Mouse (Mus musculus) kidney, adult 11 months (tissue): Measurements from ENCODE around the gene Kdm3a.
A peak's percentile ranks its signal among the peaks of the same experiment; 100 is the strongest.

Source experiments
- DNase-seq: peaks from one replicate; pipeline ENCODE4 v3.0.0; 2022

Gene Kdm3a

DNA sequence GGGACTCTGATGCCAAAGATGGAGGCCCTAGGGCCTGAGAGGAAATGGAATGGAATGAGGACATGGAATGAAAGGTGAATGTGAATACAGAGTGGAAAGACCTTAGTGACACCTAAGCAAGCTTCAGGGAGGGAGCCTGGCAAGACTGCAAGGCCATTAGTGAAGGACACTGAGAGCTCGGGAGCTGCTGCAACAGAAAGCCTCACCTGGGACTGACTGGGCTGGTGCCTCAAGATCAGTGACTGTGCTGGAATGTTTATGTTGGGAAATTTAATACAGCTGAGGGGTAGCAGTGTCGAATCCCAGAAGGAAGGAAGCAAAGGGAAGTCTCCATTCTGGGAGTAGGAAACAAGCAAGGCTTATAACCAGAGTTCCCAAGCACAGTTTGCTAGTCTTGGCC lies 63.8 kb downstream of the Kdm3a start:
- no peak for DNase-seq

DNA sequence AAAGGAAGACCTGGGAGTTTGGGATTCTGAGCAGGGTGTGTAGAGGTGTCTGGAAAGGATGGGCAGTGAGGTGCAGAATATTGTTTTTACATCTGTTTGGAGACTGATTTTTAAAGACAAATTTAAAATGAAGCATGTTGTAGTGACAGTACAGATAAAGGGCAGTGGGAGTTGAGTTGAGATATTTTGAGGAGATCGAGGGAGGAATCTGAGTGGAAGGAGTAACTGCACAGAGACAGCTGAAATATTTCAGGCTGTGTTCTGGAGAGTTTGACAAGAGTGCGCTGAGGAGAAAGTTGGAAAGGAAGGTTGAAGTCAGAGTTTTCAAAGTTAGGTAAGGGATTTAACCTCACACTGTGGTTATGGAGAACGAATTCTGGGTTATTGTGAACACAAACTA lies 64.2 kb downstream of the Kdm3a start:
- no peak for DNase-seq

DNA sequence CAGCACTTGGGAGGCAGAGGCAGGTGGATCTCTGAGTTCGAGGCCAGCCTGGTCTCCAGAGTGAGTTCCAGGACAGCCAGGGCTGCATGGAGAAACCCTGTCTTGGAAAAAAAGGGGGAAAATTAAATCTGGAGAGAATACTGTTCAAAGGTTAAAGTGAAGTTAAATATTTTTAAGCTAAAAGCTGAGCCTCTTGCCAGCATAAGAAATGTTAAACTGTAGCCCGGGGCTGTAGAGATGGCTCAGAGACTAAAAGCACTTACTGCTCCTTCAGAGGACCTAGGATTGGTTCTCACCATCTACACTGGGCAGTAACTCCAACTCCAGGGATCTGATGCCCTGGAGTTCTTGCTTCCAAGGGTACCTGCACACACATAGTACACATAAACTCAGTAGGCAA lies 76.0 kb downstream of the Kdm3a start:
- no peak for DNase-seq

DNA sequence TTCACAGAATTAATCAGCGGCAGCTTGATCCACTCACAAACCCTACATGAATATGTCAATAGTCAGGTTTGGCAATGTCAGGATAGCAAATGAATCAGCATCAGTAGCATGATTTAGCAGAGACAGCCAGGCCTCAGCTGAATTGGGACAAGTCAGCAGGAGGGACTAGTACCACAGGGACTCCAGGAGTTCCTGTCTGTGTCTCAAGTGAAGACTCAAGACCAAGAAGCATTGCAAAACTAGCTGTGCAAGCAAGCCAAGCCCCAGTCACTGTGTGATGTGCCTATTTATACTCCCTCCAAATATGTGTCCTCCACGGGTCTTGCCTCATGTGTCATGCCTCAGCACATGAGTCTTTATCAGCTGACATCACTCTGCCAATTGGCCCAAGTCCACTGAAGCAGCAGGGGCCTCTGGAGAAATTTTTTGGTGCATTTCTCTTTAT lies 77.3 kb downstream of the Kdm3a start:
- no peak for DNase-seq

DNA sequence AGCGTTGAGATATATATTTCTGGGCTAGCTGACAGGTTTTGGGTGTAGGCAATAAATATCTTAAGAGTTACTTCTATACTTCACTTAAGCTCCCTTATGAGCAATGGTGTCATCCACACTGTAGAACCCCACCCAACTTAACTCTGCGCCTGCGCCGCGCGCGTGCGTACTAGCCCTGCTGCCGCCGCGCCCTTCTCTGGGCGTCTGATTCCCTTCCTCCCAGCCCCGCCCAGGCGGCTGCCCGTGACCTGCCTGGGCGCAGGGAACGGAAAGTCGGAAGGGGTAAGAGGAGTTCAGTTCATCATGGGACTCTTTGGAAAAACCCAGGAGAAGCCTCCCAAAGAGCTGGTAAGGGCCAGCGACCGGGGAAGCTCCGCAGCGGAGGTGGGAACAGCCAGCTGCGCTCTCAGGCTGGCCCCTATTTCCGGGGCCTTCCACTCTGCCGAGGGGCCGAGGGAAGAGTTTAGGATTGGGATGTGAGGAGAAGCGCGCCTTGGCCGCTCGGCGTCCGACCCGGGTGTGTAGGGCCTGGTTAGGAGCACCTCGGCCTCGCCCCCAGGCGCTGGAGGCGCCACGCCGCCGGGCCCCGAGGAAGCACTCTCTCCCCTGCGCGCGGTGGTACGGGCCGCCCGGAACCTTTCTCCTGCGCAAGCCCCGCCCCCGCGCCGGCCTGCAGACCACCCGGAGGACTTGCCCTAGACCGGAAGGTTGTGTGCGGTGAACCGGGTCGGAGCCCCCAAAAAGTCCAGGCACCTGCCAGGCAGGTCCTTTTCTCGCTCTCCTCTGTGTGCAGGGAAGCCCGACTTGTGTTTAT lies 88.9 kb downstream of the Kdm3a start, which contains the start of gene Chmp3:
TSS of gene Chmp3 (plus strand) at position 112 of the 814 bp plus-strand sequence.
- peak; percentile 95 for DNase-seq
